ENCODE assay signal across 14 mouse cellular contexts in genomic region chr13:96967822-96968221, GRCm38 (mm10).
"Had no signal": no experiment of that assay in that cellular context is flagged by ENCODE, and none has a peak within 500 bp of the region (broad histone marks: within the 10 kb centered on the region; RNA-seq: fewer than 3 reads in every experiment).

No protein-coding gene starts in this region.

- ATAC-seq: hindbrain, postnatal 0 days; intestine, embryonic 16.5 days had no signal

- DNase-seq: gastrocnemius, postnatal 14 days; gastrocnemius, postnatal 36 days; heart, adult 2 months; heart, postnatal 14 days; kidney, adult 11 months; kidney, adult 2 months; kidney, adult 9 months; kidney, postnatal 14 days; kidney, postnatal 36 days; layer of hippocampus, postnatal 36 days; liver; liver, embryonic 13.5 days had no signal
